Mouse (Mus musculus) ES-E14 (cell line): ENCODE results near the gene Mblac2.

ENCODE experiments used
- HCFC1 ChIP-seq: IDR thresholded peaks from 2 replicates; pipeline ENCODE4 v1.6.1; 2012; ENCODE audit warnings: low read length, inconsistent platforms, borderline replicate concordance; ENCODE audit not compliant: insufficient read depth
- MAFK ChIP-seq: IDR thresholded peaks from 2 replicates; pipeline ENCODE4 v1.6.1; 2014; ENCODE audit warnings: mild to moderate bottlenecking, low read depth, low read length, inconsistent platforms; ENCODE audit not compliant: insufficient read depth

GRCm38 (mm10) chr13:81761566-81762186, 50.5 kb downstream of the Mblac2 start:
- no peak for TF ChIP-seq MAFK
- TF ChIP-seq HCFC1: no peak
